Mouse (Mus musculus): Measurements from ENCODE around the gene Paqr8.

Gene Paqr8

GRCm38 (mm10) chr1:20974341-20975135 is 84.1 kb downstream of the Paqr8 start:
- no peak for DNase-seq

- no peak for DNase-seq
Measured at GRCm38 (mm10) chr1:20980553-20980952, 90.1 kb downstream of the Paqr8 start.

DNA sequence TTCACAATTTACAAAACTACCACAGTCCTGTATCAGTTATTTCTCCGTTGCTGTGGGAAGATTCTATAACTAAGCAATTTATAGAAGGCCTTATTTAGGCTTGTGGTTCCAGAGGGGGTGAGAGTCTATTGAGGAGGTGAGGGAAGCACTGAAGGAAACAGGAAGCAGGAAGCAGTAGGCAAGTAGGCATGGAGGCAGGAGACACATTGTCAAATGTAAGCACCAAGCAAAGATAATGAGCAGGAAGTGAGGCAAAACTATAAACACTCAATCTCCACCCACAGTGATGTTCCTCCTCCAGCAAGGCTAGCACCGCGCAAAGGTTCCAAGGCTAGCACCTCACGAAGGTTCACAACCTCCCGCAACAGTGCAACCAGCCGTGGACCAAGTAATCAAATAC is 91.4 kb downstream of the Paqr8 start:
- no peak for DNase-seq

DNA sequence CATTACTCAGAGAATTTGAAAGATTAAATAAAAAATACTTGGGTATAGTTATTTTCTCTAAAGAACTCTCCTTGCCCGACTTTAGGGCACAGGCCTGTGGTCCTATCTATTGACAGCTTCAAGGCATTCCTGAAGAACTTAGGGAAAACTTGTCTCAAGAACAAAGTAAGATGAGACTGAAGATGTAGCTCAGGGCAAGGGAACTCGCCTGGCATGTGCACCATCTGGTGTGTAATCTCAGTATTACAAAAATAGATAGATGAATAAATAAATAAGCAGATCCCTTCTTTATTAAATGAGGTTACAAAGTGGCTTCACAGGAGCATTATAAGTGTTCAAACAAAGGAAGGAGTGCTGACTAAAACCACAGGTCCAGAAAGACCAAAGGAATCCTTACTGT is 93.7 kb downstream of the Paqr8 start:
- DNase-seq = no peak

GRCm38 (mm10) chr1:20984582-20984981 is 94.2 kb downstream of the Paqr8 start:
- DNase-seq = no peak

GRCm38 (mm10) chr1:20986378-20987056 is 96.1 kb downstream of the Paqr8 start:
- no peak for DNase-seq

Data from cerebellum, adult 9-10 months (tissue).